Mouse (Mus musculus) regulatory T cell (primary cell): ENCODE results near the gene Meis2.

Experiments
- in situ Hi-C: fragments of 300-600 bp; cut with MboI, MseI; formaldehyde crosslinking; loops from one replicate; pipeline ENCODE4 v1.15.1; 2025; ENCODE audit warnings: high pct_unique_total_duplicates

Meis2 gene

DNA sequence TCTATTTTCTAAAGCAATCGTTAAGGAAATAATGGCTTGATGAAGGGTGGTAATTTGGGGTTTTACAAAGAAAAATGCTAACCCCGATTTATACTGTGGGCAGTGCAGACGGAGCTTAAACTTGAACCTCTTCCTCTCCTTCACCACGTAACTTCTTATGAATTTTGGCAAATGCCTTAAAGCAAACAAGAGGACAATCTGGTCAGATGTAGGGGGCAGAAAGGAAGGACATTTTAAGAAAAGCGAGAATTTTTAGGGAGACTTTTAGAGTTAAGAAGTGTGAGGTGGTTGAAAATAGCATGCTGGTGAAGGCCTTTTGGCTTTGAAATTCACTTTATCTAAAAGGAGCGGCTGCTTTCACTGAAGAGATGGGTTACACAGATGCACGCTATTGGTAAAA, 3.3 kb upstream of the Meis2 start:
- in situ Hi-C loops, result loop anchor here (25.0 kb wide), 1 partner anchor 507 kb away; no protein-coding TSS in a partner anchor

DNA sequence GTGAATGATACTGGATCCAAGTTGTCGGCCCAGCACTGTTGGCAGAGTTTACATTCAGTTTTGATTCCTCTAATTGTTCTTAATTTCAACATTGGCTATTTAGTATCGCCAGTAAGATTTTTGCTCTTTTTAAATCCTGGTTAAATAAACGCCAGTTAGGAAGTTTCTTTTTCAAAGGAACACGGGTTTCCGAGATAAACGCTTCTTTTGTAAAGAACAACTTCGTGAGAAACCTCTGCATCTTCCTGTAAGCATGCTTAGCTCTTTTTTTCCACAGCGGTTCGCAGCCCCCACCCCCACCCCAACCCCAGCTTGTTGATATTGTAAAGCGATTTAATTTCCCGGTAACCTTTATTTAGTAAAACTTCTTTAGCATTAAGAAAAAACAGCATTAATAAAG, 2.8 kb upstream of the Meis2 start:
- in situ Hi-C loops, result loop anchor here (25.0 kb wide), 1 partner anchor 506 kb away; no protein-coding TSS in a partner anchor

DNA sequence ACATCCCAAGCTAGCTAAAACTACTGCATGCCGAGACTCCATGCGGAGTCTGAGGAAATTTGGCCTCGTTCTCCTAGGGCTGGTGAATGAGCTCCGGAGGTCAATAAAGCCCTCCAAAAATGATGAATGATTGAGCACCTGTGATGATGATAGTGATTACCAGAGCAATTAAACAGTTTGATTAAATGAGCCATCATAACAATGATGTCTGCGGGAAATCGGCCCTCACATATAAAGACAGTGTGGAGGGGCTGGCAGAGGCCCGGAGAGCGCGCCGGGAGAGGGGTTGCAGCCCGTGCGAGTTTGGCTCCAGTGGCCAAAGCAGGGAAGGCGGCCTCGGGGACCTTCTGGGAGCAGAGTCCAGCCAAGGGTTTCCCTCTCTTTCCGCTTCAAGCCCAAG, 2.1 kb upstream of the Meis2 start:
- in situ Hi-C loops, result loop anchor here (25.0 kb wide), 1 partner anchor 505 kb away; no protein-coding TSS in a partner anchor

DNA sequence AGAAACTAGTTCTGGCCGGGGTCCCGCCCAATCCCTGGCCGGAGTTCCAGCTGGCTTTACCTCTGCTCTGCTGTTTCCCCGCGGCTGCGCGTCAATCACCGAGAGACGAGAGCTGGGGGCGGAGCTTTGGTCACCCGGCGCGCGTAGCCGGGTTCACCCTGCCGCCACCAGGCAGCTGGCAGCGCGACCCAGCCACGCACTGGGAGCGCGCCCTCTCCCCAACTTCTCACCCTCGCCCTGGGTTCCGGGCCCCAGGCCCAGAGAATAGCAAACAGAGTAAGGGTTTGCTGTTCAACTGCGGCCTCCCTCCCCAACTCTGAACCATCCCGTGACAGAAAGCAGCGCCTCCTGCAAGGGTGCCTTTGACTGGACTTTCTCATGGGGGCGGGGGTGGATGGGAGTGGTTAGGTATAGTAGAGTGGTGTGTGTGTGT, 1.4 kb upstream of the Meis2 start:
- in situ Hi-C loops, result loop anchor here (25.0 kb wide), 1 partner anchor 505 kb away; no protein-coding TSS in a partner anchor

DNA sequence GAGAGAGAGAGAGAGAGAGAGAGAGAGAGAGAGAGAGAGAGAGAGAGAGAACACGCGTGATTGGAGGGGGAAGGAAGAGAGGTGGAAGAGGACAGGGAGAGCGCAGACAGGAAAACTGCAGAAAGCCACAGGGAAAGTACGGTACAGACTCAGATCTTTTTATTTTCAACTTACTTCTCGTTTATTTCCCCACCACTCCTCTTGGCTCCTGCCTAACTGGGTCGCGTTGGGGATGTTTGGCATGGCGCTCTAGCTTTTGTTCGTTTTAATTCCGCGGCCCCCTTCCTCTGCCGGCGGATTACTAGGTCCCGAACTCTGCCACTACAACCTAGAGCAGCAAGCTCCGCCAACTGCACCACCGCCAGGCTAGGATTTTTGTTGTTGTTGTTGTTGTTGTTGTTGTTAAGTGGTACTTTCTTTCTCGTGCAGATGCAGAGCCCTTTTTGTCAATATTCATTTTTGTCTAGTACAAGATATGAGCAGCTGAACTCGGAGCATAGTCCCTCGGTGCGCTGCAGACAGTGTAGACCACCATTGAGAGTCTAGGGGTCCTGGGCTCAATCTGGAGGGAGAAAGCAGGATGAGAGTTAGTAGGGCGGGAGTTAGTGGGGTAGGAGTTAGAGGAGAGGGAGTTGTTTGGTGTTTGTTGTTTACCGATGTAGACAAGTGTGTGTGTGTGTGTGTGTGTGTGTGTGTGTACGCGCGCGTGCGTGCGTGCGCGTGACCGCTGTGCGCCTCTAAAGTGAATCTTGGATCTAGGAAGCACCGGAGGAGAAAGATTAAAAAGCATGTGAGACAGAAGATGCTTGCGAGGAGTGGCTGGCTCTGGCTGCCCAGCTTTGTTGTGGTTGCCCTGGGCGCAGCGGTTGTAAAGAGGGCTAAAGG, 660 bp upstream of the Meis2 start:
- in situ Hi-C loops, result loop anchor here (25.0 kb wide), 1 partner anchor 504 kb away; no protein-coding TSS in a partner anchor

DNA sequence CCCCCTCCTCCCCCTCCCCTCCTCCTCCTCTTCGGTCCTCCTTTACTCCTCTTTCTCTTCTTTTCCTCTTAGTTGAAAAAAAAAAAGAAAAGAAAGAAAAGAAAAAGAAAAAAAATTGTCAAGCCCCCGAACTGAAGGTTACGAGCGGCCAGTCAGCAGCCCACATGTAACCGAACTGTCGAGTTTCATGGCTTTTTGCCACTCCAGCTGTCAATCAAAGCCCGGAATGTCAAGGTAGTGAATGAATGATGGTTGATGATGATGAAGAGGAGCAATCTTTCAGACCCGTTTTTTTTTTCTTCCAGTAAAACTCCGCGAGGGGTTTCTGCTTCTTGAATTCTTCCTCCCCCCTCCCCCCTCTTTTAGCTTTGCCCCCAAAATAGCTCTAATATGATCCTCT, 582 bp downstream of the Meis2 start:
- in situ Hi-C loops, result loop anchor here (25.0 kb wide), 1 partner anchor 503 kb away; no protein-coding TSS in a partner anchor

DNA sequence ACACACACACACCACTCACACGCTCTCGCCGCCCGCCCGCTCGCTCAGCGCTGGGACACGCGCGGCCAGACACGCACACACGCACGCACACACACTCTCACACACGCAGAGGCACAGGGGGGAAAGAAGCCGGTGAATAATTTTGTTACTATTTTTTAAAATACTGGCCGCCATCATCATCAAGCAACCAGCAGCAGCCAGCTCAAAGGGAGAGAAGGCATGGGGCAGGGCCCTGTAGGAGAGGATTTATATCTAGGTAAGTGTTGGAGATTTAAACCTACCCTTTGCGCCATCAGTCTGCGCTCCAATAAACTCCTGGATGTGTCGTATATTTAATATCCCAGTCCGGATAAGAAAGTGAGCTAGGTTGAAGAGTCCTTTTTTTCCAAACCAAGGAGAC, 1.1 kb downstream of the Meis2 start:
- in situ Hi-C loops, result loop anchor here (25.0 kb wide), 1 partner anchor 502 kb away; no protein-coding TSS in a partner anchor

DNA sequence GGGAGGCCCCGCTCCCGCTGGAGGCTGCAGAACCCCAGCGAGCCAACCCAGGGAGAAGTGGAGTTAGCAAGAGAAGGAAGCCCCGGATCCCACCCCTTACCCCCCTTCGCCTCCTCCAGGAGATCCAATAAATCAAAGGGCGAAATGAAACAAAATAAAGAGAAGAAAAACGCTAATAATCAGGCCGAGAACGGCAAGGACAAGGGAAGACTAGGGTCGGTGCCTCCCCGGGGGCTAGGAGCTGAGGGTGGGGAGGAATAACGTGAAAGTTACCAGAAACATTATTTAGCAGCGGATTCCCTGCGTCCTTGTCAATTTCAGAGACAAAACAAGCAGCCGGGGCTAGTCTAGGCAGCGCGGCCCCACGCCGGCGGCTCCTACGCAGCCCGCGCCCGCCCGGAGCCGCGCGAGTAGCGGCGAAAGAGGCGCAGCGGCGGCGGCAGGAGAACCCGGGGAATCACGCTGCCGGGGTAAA, 1.8 kb downstream of the Meis2 start:
- in situ Hi-C loops, result loop anchor here (25.0 kb wide), 1 partner anchor 502 kb away; no protein-coding TSS in a partner anchor

DNA sequence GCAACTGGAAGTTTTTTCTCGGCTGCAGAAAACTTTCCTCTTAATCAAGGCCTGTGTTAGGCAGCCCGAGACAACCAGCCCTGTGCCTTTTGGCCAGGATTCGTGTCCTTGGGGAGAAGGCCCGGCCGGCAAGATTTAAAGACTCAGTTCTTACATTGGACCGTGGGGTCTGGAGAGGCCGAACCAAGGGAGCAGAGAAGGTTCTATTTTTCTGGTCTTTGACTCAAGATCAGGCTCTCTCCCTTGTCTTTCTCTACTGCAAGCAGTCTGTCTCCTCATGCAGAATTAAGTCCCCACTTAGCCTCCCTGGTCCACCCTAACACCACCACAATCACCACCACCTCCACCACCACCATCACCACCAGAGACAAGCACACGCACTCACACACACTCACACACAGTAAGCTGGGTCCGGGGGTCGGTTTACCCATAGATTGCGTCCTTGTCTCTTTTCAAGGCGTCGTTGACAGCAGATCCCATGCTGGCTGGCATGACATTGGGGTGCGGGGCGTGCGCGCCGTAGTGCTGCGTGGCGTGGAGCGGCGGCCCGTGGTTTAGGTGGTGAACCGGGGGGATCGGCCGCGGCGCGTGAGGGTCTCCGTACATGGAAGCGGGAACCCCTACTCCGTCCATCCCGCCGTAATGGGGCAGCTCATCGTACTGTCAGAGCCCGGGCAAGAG, 2.7 kb downstream of the Meis2 start:
- in situ Hi-C loops, result loop anchor here (25.0 kb wide), 1 partner anchor 501 kb away; no protein-coding TSS in a partner anchor

DNA sequence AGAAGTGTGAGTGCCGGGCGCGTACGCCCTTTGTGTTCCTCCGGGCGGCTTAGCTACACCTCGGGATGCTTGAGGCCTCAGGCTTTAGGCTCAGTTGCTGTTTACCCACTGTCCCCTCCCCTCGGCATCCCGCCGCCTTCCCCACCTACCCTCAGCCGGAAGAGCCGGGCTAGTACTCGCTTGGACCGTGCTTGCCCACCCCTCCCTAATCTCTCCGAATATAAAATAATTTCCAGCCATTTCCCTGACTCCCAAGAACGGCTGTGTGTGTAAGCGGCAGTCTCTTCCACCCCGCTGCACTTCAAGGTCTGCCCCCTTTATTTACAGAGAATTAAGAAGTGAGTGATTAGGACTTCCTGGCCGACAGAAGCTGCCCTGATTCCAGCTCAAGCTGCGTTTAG, 3.4 kb downstream of the Meis2 start:
- in situ Hi-C loops, result loop anchor here (25.0 kb wide), 1 partner anchor 500 kb away; no protein-coding TSS in a partner anchor

DNA sequence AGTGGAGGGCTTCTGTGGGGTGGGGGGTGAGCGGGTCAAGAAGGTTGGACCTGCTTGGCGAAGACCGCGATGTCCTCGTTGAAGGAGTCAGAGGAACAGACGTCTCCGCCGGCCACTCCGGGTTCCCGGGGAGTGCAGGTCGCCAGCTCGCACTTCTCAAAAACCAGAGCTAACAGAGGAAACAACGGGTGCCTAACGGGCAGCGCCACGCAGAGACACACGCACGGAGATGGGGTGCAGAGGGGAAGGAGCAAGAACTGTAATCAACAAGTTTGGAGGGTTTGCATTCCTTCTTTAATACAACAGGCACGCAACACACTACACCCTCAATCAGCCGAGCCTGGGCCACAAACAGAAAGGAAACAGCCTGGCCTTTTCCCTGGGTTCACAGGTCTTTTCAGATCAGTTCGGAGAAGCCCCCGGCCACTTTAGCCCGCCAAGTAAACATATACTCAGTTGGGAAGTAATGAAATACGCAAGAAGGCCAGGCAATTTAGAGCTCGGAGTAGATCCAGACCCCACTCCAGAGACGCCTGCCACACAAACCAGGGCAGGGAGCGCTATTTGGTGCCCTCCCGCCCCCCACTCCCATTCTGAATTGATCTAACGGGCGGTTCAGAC, 4.1 kb downstream of the Meis2 start:
- in situ Hi-C loops, result loop anchor here (25.0 kb wide), 1 partner anchor 499 kb away; no protein-coding TSS in a partner anchor

DNA sequence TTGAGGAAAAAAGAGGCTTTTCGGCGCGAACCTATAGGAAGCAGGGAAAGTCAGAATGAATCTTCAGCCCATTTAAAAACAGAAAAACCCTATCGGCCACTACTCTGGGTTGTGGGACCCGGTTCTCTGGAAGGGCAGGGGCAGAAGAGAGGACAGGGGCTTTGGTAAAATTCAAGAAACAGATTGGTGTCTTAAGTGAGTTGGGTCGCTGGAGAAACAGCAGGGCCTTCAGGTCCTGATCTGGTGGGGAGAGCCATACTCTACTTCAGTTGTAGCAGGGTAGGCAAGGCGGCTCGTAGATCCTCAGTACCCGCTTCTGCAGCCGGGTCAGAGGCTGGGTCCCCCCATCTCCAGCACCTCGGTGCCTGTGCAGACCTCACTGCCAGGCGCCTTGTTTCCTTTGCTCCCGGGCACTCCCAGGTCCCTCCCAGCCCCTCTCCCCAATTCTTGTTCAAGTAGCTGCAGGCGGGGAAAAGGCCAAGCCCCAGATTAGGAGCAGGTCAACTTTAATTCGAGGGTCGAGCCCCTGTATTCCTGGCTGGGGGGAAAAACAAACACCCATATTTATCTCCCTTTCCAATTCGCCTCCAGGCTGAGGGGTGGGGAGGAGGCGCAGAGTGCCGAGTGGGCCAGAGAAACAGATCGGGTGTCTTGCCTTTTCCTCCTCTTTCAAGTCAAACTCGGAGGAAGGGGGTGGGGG, 4.8 kb downstream of the Meis2 start:
- in situ Hi-C loops, result loop anchor here (25.0 kb wide), 1 partner anchor 499 kb away; no protein-coding TSS in a partner anchor

DNA sequence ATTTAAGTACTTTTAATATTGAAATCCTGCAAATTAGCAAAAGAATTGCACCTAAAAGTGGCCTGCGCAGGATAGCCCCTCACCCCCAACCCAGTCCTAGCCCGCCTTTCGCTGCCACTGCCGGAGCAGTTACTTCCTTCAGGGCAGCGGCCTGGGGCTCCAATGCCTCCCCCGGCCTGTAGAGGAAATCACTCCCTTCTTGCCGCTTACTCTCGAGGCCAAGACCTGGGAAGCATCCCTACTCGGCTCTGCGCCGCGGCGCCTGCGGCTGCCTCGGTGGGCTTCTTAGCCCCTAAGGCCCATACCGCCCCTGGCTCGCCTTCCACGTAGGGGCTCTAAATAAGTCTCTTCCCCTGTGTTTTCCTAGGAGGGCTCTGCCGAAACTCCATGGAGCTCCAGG, 5.4 kb downstream of the Meis2 start:
- in situ Hi-C loops, result loop anchor here (25.0 kb wide), 1 partner anchor 498 kb away; no protein-coding TSS in a partner anchor

DNA sequence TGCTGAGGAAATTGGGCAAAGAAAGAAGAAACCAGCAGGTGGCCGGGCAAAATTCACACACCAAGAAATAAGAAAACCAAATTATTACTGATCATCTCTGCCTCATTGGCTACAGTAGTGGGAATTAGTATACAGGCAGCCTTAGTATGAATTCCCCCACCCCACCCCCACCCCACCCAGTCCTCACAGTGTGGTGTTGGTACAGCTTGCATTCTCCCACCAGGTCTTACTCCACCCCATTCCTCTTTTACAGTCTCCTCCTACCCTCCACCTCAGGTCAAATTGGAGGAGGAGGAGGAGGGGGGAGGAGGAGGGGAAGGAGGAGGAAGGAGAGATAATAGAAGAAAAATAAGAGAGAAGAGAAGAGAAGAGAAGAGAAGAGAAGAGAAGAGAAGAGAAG, 6.0 kb downstream of the Meis2 start:
- in situ Hi-C loops, result loop anchor here (25.0 kb wide), 1 partner anchor 497 kb away; no protein-coding TSS in a partner anchor

DNA sequence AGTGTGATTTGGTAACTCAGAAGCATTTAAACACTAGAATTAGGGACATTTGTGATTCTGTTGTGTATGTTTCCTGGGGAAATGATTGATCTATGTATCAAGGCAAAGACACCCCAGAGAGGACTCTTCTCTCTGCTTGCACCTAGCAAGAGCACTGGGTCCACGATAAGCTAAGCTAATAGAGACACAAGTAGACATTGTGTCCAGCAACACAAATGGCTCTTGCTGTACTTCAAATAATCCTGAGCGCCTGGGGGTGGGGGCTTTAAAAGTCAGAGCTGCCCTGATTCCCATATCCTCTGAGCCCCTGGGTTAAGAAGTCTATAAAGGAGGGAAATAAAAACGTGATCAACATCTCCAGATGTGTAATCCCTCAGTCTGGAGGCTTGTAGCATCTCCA, 6.6 kb downstream of the Meis2 start:
- in situ Hi-C loops, result loop anchor here (25.0 kb wide), 1 partner anchor 497 kb away; no protein-coding TSS in a partner anchor

DNA sequence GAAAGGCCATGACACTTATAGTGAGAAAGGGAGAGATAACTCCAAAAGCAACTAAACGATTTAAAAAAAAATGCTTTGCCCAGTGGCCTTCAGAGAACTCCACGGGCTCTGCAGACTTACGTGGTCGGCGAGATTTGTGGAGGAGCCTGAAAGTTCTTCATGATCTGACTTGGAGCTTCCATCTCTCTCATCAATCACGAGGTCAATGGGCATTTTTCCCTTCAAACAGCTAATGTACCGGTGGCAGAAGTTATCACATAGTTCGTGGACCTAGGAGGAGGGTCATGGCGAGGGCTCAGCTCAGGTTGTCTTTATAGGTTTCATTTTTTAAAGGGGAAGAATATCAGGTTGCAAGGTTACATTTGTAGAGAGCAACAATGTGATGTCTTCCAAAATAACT, 7.1 kb downstream of the Meis2 start:
- in situ Hi-C loops, result loop anchor here (25.0 kb wide), 1 partner anchor 496 kb away; no protein-coding TSS in a partner anchor

DNA sequence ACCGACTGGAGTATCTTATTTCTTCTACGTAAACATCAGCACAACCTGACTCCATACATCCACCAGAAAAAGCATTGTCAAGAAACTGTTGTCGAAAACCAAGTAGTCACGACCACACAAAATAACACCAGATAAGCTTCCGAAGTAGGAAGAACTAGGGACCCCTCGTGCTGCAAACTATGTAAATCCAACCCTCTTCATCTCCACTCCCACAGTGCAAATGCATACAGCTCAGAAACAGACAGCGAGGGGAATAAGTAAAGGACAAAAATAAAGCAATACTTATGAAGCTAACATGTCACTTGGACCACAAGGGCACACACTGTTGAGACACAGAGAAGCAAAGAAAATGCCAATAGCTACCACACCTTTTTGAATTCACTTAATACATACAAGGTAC, 8.8 kb downstream of the Meis2 start:
- in situ Hi-C loops, result loop anchor here (25.0 kb wide), 1 partner anchor 495 kb away; no protein-coding TSS in a partner anchor

DNA sequence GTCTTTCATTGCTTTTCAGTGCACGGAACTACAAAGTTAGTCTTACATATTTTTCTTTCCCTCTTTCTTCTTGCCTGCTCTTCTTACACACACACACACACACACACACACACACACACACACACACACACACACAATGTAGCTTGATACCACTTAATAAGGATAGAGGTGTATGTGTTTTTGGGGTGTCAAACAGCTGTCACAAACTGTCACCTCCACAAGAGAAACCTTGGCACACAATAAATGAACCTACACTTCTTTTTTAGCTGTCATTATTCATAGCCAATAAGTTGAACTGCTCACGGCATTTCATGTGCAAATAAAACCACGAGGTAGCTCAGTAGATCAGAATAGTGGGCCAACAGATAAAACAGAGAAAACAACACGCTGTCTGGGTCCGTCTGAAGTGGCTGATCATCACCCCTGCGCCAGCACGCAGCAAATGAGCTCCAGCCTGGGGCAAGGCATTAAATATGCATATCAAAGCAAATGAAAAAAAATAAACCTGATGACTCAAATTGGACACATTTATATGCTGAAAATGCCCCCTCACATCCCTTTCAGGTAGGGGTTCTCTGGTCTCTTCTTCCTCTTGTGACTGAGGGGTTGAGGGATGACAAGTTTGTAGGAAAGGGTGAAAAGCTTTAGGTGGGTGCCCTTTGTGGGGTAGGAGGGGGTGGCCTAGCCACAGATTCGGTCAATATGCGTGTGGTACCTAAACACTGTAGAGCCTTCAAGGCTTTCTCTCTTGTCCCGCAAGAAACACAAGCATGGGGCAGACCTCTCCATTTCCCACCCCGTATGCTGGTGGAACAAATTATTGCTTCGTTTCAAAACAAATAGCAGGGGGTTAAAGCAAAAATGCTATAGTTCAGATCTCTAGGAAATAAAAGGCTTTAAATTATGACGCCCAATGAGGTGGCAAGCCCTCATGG, 9.7 kb downstream of the Meis2 start:
- in situ Hi-C loops, result loop anchor here (25.0 kb wide), 1 partner anchor 494 kb away; no protein-coding TSS in a partner anchor

DNA sequence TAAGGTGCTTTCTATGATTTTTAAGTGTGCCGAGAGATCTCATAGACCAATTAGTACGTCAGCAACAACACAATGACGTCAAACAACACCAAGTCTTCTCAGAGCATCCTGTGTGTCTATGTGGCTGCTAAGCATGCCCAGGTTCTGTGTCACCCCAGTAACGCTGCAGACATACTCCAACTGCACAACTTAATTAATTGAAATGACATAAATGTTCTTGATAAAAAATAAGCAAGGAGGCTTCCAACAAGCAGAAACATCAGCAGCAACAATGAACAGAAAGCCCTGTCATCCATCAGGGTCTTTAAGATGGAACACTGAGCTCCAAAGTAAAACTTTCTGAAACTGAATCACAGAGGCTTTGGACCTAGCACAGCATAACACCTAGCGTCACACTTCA, 11.7 kb downstream of the Meis2 start:
- in situ Hi-C loops, result loop anchor here (25.0 kb wide), 1 partner anchor 492 kb away; no protein-coding TSS in a partner anchor
